Mouse (Mus musculus): ENCODE measurements around the gene H2-DMb2. TPM values are rescaled to one million over a fixed set of nuclear protein-coding genes. Genes with fewer than 3 reads are reported as not detected.

The H2-DMb2 gene
- total RNA-seq, 1 experiment from 2014 or later: 1.7 TPM

Other genes starting within 250 kb of the H2-DMb2 start
- not detected in 2 replicates for gene Platr17, start 238.2 kb upstream of the H2-DMb2 start, total RNA-seq (2021)
- 35.2 and 36.4 TPM in 2 replicates for gene Daxx, start 233.9 kb upstream of the H2-DMb2 start, total RNA-seq (2021)
- gene Tapbp, start 227.4 kb upstream of the H2-DMb2 start, total RNA-seq (2021): 101 and 166 TPM in 2 replicates
- 27.4 and 38.8 TPM in 2 replicates for gene Zbtb22, start 227.4 kb upstream of the H2-DMb2 start, total RNA-seq (2021)
- 68.9 and 72.7 TPM in 2 replicates for gene Rgl2, start 213.8 kb upstream of the H2-DMb2 start, total RNA-seq (2021)
- gene Pfdn6, start 203.0 kb upstream of the H2-DMb2 start, total RNA-seq (2021): 101 and 102 TPM in 2 replicates
- 38.7 and 40.4 TPM in 2 replicates for gene Wdr46, start 202.6 kb upstream of the H2-DMb2 start, total RNA-seq (2021)
- 8.5 and 8.9 TPM in 2 replicates for gene B3galt4, start 191.8 kb upstream of the H2-DMb2 start, total RNA-seq (2021)
- 57.4 and 70.0 TPM in 2 replicates for gene Vps52, start 187.5 kb upstream of the H2-DMb2 start, total RNA-seq (2021)
- gene Rps18, start 187.3 kb upstream of the H2-DMb2 start, total RNA-seq (2021): 630 and 736 TPM in 2 replicates
- gene H2-K1, start 143.0 kb upstream of the H2-DMb2 start, total RNA-seq (2021): 321 and 327 TPM in 2 replicates
- 50.8 and 66.2 TPM in 2 replicates for gene Ring1, start 118.6 kb upstream of the H2-DMb2 start, total RNA-seq (2021)
- gene H2-Ke6, start 115.2 kb upstream of the H2-DMb2 start, total RNA-seq (2021): 239 TPM in 2 replicates
- gene Slc39a7, start 111.6 kb upstream of the H2-DMb2 start, total RNA-seq (2021): 149 and 162 TPM in 2 replicates
- 66.8 and 71.0 TPM in 2 replicates for gene Rxrb, start 111.5 kb upstream of the H2-DMb2 start, total RNA-seq (2021)
- 0.91 and 3.0 TPM in 2 replicates for gene Col11a2, start 103.9 kb upstream of the H2-DMb2 start, total RNA-seq (2021)
- gene H2-Oa, start 51.0 kb upstream of the H2-DMb2 start, total RNA-seq (2021): 0.27 TPM in 1 of 2 replicates, not detected in the other
- gene H2-DMa, start 23.8 kb upstream of the H2-DMb2 start, total RNA-seq (2021): 9.0 and 11.5 TPM in 2 replicates
- gene Brd2, start 20.7 kb upstream of the H2-DMb2 start, total RNA-seq (2021): 209 and 233 TPM in 2 replicates
- 2.4 and 3.0 TPM in 2 replicates for gene H2-DMb1, start 9.8 kb downstream of the H2-DMb2 start, total RNA-seq (2021)
- gene Tap1, start 44.2 kb downstream of the H2-DMb2 start, total RNA-seq (2021): 14.4 and 20.9 TPM in 2 replicates
- gene Psmb9, start 44.5 kb downstream of the H2-DMb2 start, total RNA-seq (2021): 7.0 and 14.5 TPM in 2 replicates
- 11.7 and 23.5 TPM in 2 replicates for gene Psmb8, start 54.4 kb downstream of the H2-DMb2 start, total RNA-seq (2021)
- 43.1 and 56.6 TPM in 2 replicates for gene Tap2, start 60.2 kb downstream of the H2-DMb2 start, total RNA-seq (2021)
- 0.43 TPM in 1 of 2 replicates, not detected in the other for gene H2-Ob, start 95.6 kb downstream of the H2-DMb2 start, total RNA-seq (2021)
- gene H2-Ab1, start 114.4 kb downstream of the H2-DMb2 start, total RNA-seq (2021): 15.5 and 17.0 TPM in 2 replicates
- 14.2 and 19.2 TPM in 2 replicates for gene H2-Aa, start 144.5 kb downstream of the H2-DMb2 start, total RNA-seq (2021)
- gene H2-Eb1, start 162.6 kb downstream of the H2-DMb2 start, total RNA-seq (2021): 14.0 and 18.1 TPM in 2 replicates
- not detected in 2 replicates for gene H2-Eb2, start 182.4 kb downstream of the H2-DMb2 start, total RNA-seq (2021)
- 0.43 TPM in 1 of 2 replicates, not detected in the other for gene Btnl2, start 211.5 kb downstream of the H2-DMb2 start, total RNA-seq (2021)
- not detected in 2 replicates for gene Btnl1, start 233.8 kb downstream of the H2-DMb2 start, total RNA-seq (2021)